Mouse (Mus musculus): Measurements from ENCODE around the gene Olfr1447. TPM values are rescaled to one million over a fixed set of nuclear protein-coding genes. Genes with fewer than 3 reads are reported as not detected.

Olfr1447 gene
- total RNA-seq (2021), result not detected
- long read RNA-seq, experiment 1, result 0 reads
- long read RNA-seq, experiment 2, result 0 reads

DNA sequence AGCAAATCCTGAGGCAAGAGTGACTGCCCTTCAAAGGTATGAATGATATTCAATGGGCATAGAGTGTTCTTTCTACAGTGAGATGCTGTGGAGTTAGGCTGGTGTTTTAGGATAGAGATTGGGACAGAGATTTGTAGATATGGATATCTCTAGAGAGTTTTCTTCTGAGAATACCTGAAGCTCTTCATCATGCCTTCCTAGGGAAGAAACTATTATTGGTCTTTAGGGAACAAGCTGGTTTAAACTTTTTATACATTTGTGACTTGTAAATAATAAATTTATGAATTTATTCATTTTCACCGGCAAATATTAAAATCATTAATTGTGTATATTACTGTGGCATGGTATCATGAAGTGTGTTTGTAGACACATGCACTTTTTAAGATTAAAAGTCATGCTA, at the start of gene Olfr1447:
TSS of gene Olfr1447 (minus strand) at position 101 of the 400 bp plus-strand sequence.
- no peak within 1 kb of the TSS for H3K4me3 ChIP-seq
- intact Hi-C loops (cut with DNase I), result no loop called here
- no peak within 1 kb of the TSS for H3K27ac ChIP-seq
- no peak for TF ChIP-seq CTCF (IDR thresholded peaks at IDR 0.05)
- DNase-seq, result no peak

DNA sequence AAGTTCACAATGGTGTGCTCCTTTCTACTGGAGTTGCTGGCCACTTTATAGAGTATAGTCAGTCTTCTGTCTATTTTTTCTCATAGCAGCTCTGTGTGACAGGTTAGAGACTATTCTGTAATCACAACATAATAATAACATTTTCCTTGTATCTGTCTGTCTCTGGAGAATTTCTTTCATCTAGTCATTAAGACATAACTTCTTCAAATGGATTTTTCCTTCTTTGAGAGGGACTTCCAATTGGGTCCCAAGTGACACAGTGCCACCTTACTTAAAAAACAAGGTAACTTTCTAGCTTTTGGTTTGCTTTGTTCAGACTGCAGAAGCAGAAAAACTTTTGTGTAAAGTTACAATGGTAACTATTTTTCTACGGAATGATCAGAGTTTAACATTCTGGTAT, 46.4 kb upstream of the Olfr1447 start, which contains the start of gene Olfr1450:
TSS of gene Olfr1450 (plus strand) at position 301 of the 400 bp plus-strand sequence.
- Histone ChIP-seq H3K4me3 (no peak within 1 kb of the TSS), H3K27ac (no peak within 1 kb of the TSS)
- intact Hi-C loops (cut with DNase I), result no loop called here
- no peak for TF ChIP-seq CTCF (IDR thresholded peaks at IDR 0.05)
- no peak for DNase-seq

DNA sequence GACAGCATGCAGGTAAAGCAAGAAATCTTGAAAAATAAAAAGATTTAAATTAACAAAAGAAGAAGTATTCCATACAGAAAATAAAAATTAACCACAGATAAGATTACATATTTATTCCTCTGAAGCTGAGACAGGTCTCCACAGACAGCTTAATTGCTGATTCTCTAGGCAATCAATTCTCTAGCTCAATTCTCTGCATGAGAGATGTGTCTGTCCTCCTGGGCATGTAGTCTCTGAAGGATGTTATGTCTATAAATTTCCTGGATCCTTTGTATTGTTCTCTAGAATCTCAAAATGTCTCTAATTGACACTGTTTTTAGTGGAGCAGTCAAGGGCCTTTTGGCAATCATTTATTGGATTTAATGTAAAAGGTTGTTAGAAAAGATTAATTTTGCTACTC, 27.0 kb upstream of the Olfr1447 start, which contains the start of gene Olfr1449:
TSS of gene Olfr1449 (plus strand) at position 301 of the 400 bp plus-strand sequence.
- no peak for DNase-seq
- TF ChIP-seq CTCF (IDR thresholded peaks at IDR 0.05), result no peak
- no peak within 1 kb of the TSS for H3K27ac ChIP-seq
- H3K4me3 ChIP-seq, result no peak within 1 kb of the TSS
- intact Hi-C loops (cut with DNase I), result no loop called here

DNA sequence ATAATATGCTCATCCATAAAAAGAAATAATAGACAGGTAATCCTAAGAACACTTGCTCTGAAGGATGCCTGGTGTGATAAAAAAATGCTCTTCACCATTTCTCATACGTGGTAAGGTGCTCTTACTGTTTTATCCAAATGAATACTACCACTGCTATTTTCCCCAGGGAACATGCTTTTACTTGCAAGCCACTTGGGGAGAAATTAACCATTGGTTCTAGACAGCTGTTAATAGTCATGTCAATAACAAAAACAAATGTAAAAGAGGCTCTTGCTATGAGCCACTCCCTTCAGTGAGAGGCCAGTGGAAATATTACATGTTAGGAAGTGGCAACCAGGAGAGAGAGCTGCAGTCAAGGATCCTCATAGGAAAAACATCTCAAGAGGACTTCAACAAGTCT, 20.8 kb upstream of the Olfr1447 start, which contains the start of gene Olfr1448:
TSS of gene Olfr1448 (minus strand) at position 101 of the 400 bp plus-strand sequence.
- DNase-seq, result no peak
- TF ChIP-seq CTCF (IDR thresholded peaks at IDR 0.05), result no peak
- intact Hi-C loops (cut with DNase I), result no loop called here
- Histone ChIP-seq H3K4me3 (no peak within 1 kb of the TSS), H3K27ac (no peak within 1 kb of the TSS)

DNA sequence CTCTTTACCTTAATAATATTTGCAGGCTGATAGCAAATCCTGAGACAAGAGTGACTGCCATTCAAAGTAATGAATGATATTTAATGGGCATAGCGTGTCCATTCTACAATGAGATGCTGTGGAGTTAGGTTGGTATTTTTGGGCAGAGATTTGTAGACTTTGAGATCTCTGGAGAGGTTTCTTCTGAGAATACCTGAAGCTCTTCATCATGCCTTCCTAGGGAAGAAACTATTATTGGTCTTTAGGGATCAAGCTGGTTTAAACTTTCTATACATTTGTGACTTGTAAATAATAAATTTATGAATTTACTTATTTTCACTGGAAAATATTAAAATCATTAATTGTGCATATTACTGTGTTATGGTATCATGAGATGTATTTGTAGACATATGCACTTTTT, 10.1 kb downstream of the Olfr1447 start, which contains the start of gene Olfr1446:
TSS of gene Olfr1446 (minus strand) at position 101 of the 400 bp plus-strand sequence.
- TF ChIP-seq CTCF (IDR thresholded peaks at IDR 0.05), result no peak
- no peak within 1 kb of the TSS for H3K4me3 ChIP-seq
- H3K27ac ChIP-seq, result no peak within 1 kb of the TSS
- intact Hi-C loops (cut with DNase I), result no loop called here
- no peak for DNase-seq

DNA sequence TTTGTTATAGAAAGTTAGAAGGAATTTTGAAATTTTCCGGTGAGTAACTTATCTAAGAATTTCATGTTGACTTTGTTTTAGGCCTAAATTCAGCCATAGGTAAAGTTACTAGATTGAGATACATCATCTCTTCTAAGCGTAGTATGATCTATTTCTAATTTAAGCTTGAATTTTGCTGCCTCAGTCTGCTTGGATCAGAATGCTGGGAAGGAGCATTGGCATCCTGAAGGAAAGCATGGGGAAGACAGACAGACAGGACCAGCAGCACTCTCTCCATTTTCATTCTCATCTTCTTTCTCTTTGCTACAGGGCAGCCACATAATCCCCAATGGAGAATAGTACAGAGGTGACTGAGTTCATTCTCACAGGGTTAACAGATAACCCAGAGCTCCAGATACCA, 20.0 kb downstream of the Olfr1447 start, which contains the start of gene Olfr1445:
TSS of gene Olfr1445 (plus strand) at position 301 of the 400 bp plus-strand sequence.
- DNase-seq, result no peak
- intact Hi-C loops (cut with DNase I), result no loop called here
- Histone ChIP-seq H3K4me3 (no peak within 1 kb of the TSS), H3K27ac (no peak within 1 kb of the TSS)
- no peak for TF ChIP-seq CTCF (IDR thresholded peaks at IDR 0.05)

DNA sequence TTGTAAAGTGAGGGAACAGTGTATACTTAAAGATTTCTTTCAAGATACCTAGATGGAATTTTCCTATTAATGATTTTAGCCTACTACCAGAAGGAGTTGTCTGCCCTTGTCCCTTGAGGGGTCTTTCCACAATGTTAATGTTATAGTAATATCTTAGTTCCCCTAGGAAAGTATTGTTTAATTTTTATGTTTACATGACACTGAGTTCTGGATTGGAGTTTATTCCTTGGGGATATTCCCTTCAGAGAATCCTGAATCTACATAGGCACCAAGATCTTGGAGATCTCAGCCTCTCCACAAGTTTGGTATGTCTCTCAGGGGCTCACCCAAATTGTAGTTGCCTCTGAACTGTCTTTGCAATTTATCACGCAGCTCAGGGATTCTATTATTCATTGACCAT, 46.6 kb downstream of the Olfr1447 start, which contains the start of gene Olfr1444:
TSS of gene Olfr1444 (plus strand) at position 301 of the 400 bp plus-strand sequence.
- no peak for TF ChIP-seq CTCF (IDR thresholded peaks at IDR 0.05)
- intact Hi-C loops (cut with DNase I), result no loop called here
- no peak within 1 kb of the TSS for H3K4me3 ChIP-seq
- DNase-seq, result no peak
- H3K27ac ChIP-seq, result no peak within 1 kb of the TSS

Other genes with a start within 250 kb of the Olfr1447 start
- gene Olfr1442, start 233.3 kb downstream of the Olfr1447 start, total RNA-seq (2021), result not detected
- gene Olfr1443, start 225.6 kb downstream of the Olfr1447 start, total RNA-seq (2021), result not detected
- not detected for gene Keg1, start 208.0 kb downstream of the Olfr1447 start, total RNA-seq (2021)
- 1 to 10 TPM; 1.8 to 2.2 TPM for gene Cntf, start 138.1 kb downstream of the Olfr1447 start, total RNA-seq (2021)
- 100 to 1,000 TPM; 135 to 138 TPM for gene Zfp91, start 107.6 kb downstream of the Olfr1447 start, total RNA-seq (2021)
- gene Lpxn, start 107.5 kb downstream of the Olfr1447 start, total RNA-seq (2021), result under 1 TPM in 1 of 2 experiments, not detected in 1; 0.17 TPM
- not detected for gene Gm5244, start 57.1 kb downstream of the Olfr1447 start, total RNA-seq (2021)
- gene Olfr1444, start 46.5 kb downstream of the Olfr1447 start, total RNA-seq (2021), result not detected
- gene Olfr1445, start 19.9 kb downstream of the Olfr1447 start, total RNA-seq (2021), result not detected
- gene Olfr1446, start 10.2 kb downstream of the Olfr1447 start, total RNA-seq (2021), result not detected
- gene Olfr1448, start 20.7 kb upstream of the Olfr1447 start, total RNA-seq (2021), result not detected
- not detected for gene Olfr1449, start 27.1 kb upstream of the Olfr1447 start, total RNA-seq (2021)
- not detected for gene Olfr1450, start 46.5 kb upstream of the Olfr1447 start, total RNA-seq (2021)
- not detected for gene Olfr1451, start 91.3 kb upstream of the Olfr1447 start, total RNA-seq (2021)
- not detected for gene Olfr1453, start 124.6 kb upstream of the Olfr1447 start, total RNA-seq (2021)
- not detected for gene Olfr1454, start 156.9 kb upstream of the Olfr1447 start, total RNA-seq (2021)
- gene Olfr1457, start 194.1 kb upstream of the Olfr1447 start, total RNA-seq (2021), result not detected
- gene Olfr1458, start 203.0 kb upstream of the Olfr1447 start, total RNA-seq (2021), result not detected
- gene Olfr1459, start 245.8 kb upstream of the Olfr1447 start, total RNA-seq (2021), result not detected